Mouse (Mus musculus): ENCODE results near the gene Cyb561. TPM values are rescaled to one million over a fixed set of nuclear protein-coding genes. Genes with fewer than 3 reads are reported as not detected.

Cyb561 gene
- polyA plus RNA-seq, 1 experiment from 2014 or later = 14.0 TPM

GRCm38 (mm10) chr11:105978232-105978631 is 25.1 kb upstream of the Cyb561 start:
- no peaks in the 10 kb centered on the region for H3K4me1 ChIP-seq (ENCODE audit: control insufficient read depth, insufficient read depth, low read length)
- H3K4me2 ChIP-seq (ENCODE audit: low read depth) = no peak overlapping the region
- ATAC-seq (ENCODE audit: insufficient read depth, low FRiP score, low TSS enrichment) = no peak
- H3K9ac ChIP-seq (ENCODE audit: low read length) = no peak overlapping the region
- no peak for DNase-seq (ENCODE audit: low spot score)
- no peaks in the 10 kb centered on the region for H3K9me3 ChIP-seq (ENCODE audit: control insufficient read depth, low read length)
- H3K27me3 ChIP-seq (ENCODE audit: control insufficient read depth, insufficient read depth, low read length) = no peaks in the 10 kb centered on the region
- H3K36me3 ChIP-seq (ENCODE audit: control insufficient read depth, insufficient read depth, low read length) = no peaks in the 10 kb centered on the region
- WGBS = 92% methylated on average over 2 of the region's 2 CpGs
- no peak overlapping the region for H3K27ac ChIP-seq (ENCODE audit: low read depth, low read length)
- H3K4me3 ChIP-seq (ENCODE audit: low read depth, low read length) = no peak overlapping the region

DNA sequence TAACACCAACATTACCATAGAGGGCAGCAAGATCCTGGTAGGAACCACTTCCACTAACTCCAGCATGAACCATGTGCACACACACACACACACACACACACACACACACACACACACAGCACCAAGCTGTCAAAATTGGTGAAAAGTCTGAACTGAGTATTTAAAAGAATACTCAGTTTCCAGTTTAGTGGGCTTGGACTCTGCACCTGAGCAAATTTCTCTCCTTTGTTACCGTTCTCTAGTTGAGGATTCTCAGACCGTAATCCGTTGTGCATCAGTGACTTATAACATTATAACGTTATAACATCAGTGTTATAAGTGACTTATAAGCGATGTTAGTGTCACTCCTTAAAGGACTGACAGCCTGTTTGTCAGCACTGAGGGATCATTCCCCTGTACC is 22.5 kb upstream of the Cyb561 start:
- WGBS = 88% methylated on average over 5 of the region's 5 CpGs
- Histone ChIP-seq H3K9me3 (ENCODE audit: control insufficient read depth, low read length) (no peaks in the 10 kb centered on the region), H3K4me1 (ENCODE audit: control insufficient read depth, insufficient read depth, low read length) (no peaks in the 10 kb centered on the region), H3K27ac (ENCODE audit: low read depth, low read length) (no peak overlapping the region), H3K36me3 (ENCODE audit: control insufficient read depth, insufficient read depth, low read length) (no peaks in the 10 kb centered on the region), H3K9ac (ENCODE audit: low read length) (no peak overlapping the region), H3K4me3 (ENCODE audit: low read depth, low read length) (no peak overlapping the region), H3K27me3 (ENCODE audit: control insufficient read depth, insufficient read depth, low read length) (no peaks in the 10 kb centered on the region), H3K4me2 (ENCODE audit: low read depth) (no peak overlapping the region)
- no peak for ATAC-seq (ENCODE audit: insufficient read depth, low FRiP score, low TSS enrichment)
- no peak for DNase-seq (ENCODE audit: low spot score)

- no peak overlapping the region for H3K4me3 ChIP-seq (ENCODE audit: low read depth, low read length)
- no peak overlapping the region for H3K9ac ChIP-seq (ENCODE audit: low read length)
- no peaks in the 10 kb centered on the region for H3K36me3 ChIP-seq (ENCODE audit: control insufficient read depth, insufficient read depth, low read length)
- no peaks in the 10 kb centered on the region for H3K4me1 ChIP-seq (ENCODE audit: control insufficient read depth, insufficient read depth, low read length)
- no peaks in the 10 kb centered on the region for H3K9me3 ChIP-seq (ENCODE audit: control insufficient read depth, low read length)
- ATAC-seq (ENCODE audit: insufficient read depth, low FRiP score, low TSS enrichment) = no peak
- 85% methylated on average over 3 of the region's 3 CpGs for WGBS
- H3K4me2 ChIP-seq (ENCODE audit: low read depth) = no peak overlapping the region
- H3K27me3 ChIP-seq (ENCODE audit: control insufficient read depth, insufficient read depth, low read length) = no peaks in the 10 kb centered on the region
- no peak for DNase-seq (ENCODE audit: low spot score)
- no peak overlapping the region for H3K27ac ChIP-seq (ENCODE audit: low read depth, low read length)
These were observed 21.9 kb upstream of the Cyb561 start for GRCm38 (mm10) chr11:105975050-105975449.

DNA sequence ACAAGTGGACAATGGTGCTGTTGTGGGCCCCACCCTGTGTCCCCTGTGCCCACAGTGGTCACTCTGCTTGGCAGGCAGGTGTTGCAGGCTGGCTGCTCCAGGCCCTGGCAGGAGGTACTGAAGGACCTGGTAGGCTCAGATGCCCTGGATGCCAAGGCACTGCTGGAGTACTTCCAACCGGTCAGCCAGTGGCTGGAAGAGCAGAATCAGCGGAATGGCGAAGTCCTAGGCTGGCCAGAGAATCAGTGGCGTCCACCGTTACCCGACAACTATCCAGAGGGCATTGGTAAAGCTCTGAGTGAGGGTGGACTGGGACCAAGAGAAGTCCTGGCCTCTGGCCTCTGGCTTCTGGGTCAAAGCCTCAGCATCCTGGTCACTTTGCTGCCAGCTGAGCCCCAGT is 21.5 kb upstream of the Cyb561 start:
- H3K27ac ChIP-seq (ENCODE audit: low read depth, low read length) = no peak overlapping the region
- no peak overlapping the region for H3K4me3 ChIP-seq (ENCODE audit: low read depth, low read length)
- no peaks in the 10 kb centered on the region for H3K36me3 ChIP-seq (ENCODE audit: control insufficient read depth, insufficient read depth, low read length)
- no peaks in the 10 kb centered on the region for H3K4me1 ChIP-seq (ENCODE audit: control insufficient read depth, insufficient read depth, low read length)
- no peak for DNase-seq (ENCODE audit: low spot score)
- peaks cover 2% of the 10 kb centered on the region; the same call in 1 of the 2 replicates for H3K27me3 ChIP-seq (ENCODE audit: control insufficient read depth, insufficient read depth, low read length)
- H3K9me3 ChIP-seq (ENCODE audit: control insufficient read depth, low read length) = no peaks in the 10 kb centered on the region
- ATAC-seq (ENCODE audit: insufficient read depth, low FRiP score, low TSS enrichment) = no peak
- H3K9ac ChIP-seq (ENCODE audit: low read length) = no peak overlapping the region
- WGBS = 87% methylated on average over 6 of the region's 6 CpGs
- H3K4me2 ChIP-seq (ENCODE audit: low read depth) = no peak overlapping the region

DNA sequence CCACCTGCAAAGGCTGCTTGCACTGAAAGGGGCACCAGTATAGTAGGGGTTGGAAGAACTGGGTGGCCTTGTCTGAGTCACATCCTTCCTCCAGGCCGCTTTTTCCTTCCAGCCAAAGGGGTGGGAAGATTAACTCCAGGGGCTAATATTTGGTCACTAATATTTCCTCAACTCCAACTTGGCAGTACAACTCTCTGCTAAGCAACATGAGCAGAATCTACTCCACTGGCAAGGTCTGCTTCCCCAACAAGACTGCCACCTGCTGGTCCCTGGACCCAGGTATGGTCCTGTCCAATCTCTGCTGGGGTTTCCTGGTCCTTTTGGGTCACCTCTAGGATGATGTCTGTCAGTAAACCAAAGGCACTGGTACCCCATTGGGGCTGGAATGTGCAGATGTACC is 16.4 kb upstream of the Cyb561 start:
- Histone ChIP-seq H3K9me3 (ENCODE audit: control insufficient read depth, low read length) (no peaks in the 10 kb centered on the region), H3K4me3 (ENCODE audit: low read depth, low read length) (no peak overlapping the region), H3K36me3 (ENCODE audit: control insufficient read depth, insufficient read depth, low read length) (no peaks in the 10 kb centered on the region), H3K4me2 (ENCODE audit: low read depth) (no peak overlapping the region), H3K9ac (ENCODE audit: low read length) (no peak overlapping the region), H3K27ac (ENCODE audit: low read depth, low read length) (no peak overlapping the region), H3K27me3 (ENCODE audit: control insufficient read depth, insufficient read depth, low read length) (peaks cover 28% of the 10 kb centered on the region), H3K4me1 (ENCODE audit: control insufficient read depth, insufficient read depth, low read length) (0 out of 2 replicates have a peak, but pooled peaks cover 2% of the 10 kb centered on the region)
- ATAC-seq (ENCODE audit: insufficient read depth, low FRiP score, low TSS enrichment) (no peak), DNase-seq (ENCODE audit: low spot score) (no peak)
- 71% methylated on average over 1 of the region's 1 CpGs for WGBS

DNA sequence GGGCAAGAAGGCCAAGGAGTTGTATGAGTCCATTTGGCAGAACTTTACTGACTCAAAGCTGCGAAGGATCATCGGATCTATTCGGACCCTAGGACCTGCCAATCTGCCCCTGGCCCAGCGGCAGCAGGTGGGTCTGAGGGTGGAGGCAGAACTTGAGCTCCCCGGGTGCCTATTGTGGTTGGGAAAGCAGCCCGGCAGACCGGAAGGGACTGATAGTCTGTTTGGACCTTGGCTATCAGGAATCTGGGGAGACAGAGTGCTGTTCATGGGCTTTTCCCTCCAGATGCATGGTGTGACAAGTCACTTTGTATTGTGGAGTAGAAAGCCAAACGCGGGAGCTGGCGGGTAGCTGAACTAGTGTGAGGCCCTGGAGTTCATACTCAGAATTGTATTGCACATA is 15.8 kb upstream of the Cyb561 start:
- no peak overlapping the region for H3K4me2 ChIP-seq (ENCODE audit: low read depth)
- DNase-seq (ENCODE audit: low spot score) (no peak), ATAC-seq (ENCODE audit: insufficient read depth, low FRiP score, low TSS enrichment) (no peak)
- 0 out of 2 replicates have a peak, but pooled peaks cover 2% of the 10 kb centered on the region for H3K4me1 ChIP-seq (ENCODE audit: control insufficient read depth, insufficient read depth, low read length)
- H3K36me3 ChIP-seq (ENCODE audit: control insufficient read depth, insufficient read depth, low read length) = no peaks in the 10 kb centered on the region
- no peak overlapping the region for H3K9ac ChIP-seq (ENCODE audit: low read length)
- H3K27me3 ChIP-seq (ENCODE audit: control insufficient read depth, insufficient read depth, low read length) = peaks cover 28% of the 10 kb centered on the region
- 45% methylated on average over 10 of the region's 10 CpGs for WGBS
- no peak overlapping the region for H3K4me3 ChIP-seq (ENCODE audit: low read depth, low read length)
- H3K9me3 ChIP-seq (ENCODE audit: control insufficient read depth, low read length) = no peaks in the 10 kb centered on the region
- no peak overlapping the region for H3K27ac ChIP-seq (ENCODE audit: low read depth, low read length)

GRCm38 (mm10) chr11:105967741-105968574 is 14.8 kb upstream of the Cyb561 start, which contains the start of gene Ace:
TSS of gene Ace (plus strand) at chr11:105967945.
- H3K27ac ChIP-seq (ENCODE audit: low read depth, low read length) = no peak within 1 kb of the TSS
- DNase-seq (ENCODE audit: low spot score) = peak; percentile 67
- H3K27me3 ChIP-seq (ENCODE audit: control insufficient read depth, insufficient read depth, low read length) = peaks cover 28% of the 10 kb centered on the region
- H3K36me3 ChIP-seq (ENCODE audit: control insufficient read depth, insufficient read depth, low read length) = no peaks in the 10 kb centered on the region
- WGBS = under 1% methylated on average over 56 of the region's 76 CpGs
- H3K9me3 ChIP-seq (ENCODE audit: control insufficient read depth, low read length) = no peaks in the 10 kb centered on the region
- peak within 1 kb of the TSS; percentile 30 for H3K9ac ChIP-seq (ENCODE audit: low read length)
- peak within 1 kb of the TSS; percentile 97 for H3K4me2 ChIP-seq (ENCODE audit: low read depth)
- ATAC-seq (ENCODE audit: insufficient read depth, low FRiP score, low TSS enrichment) = peak; percentile 58
- peak within 1 kb of the TSS; percentile 51 for H3K4me3 ChIP-seq (ENCODE audit: low read depth, low read length)
- H3K4me1 ChIP-seq (ENCODE audit: control insufficient read depth, insufficient read depth, low read length) = 0 out of 2 replicates have a peak, but pooled peaks cover 2% of the 10 kb centered on the region

DNA sequence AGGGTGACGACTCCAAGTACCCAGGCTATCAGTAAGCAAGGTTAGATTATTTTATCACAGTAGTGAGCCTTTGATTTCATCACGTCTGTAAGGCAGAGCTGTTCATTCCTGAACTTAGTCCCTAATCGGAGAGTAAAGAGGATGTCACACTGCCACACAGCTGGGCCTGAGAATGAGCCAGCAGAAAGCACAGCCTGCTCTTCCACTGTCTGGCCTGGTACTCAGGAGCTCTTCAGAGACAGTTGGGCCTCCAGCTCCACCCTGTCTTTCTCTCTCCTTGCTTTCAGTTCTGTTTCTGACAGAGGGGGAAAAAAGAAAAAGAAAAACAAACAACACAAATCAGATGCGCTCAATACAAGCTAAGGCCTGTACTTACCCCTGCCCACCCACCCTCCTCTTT is 13.2 kb upstream of the Cyb561 start:
- Histone ChIP-seq H3K9me3 (ENCODE audit: control insufficient read depth, low read length) (no peaks in the 10 kb centered on the region), H3K4me3 (ENCODE audit: low read depth, low read length) (no peak overlapping the region), H3K27me3 (ENCODE audit: control insufficient read depth, insufficient read depth, low read length) (peaks cover 28% of the 10 kb centered on the region), H3K36me3 (ENCODE audit: control insufficient read depth, insufficient read depth, low read length) (no peaks in the 10 kb centered on the region), H3K4me1 (ENCODE audit: control insufficient read depth, insufficient read depth, low read length) (0 out of 2 replicates have a peak, but pooled peaks cover 2% of the 10 kb centered on the region), H3K9ac (ENCODE audit: low read length) (no peak overlapping the region), H3K4me2 (ENCODE audit: low read depth) (no peak overlapping the region), H3K27ac (ENCODE audit: low read depth, low read length) (no peak overlapping the region)
- DNase-seq (ENCODE audit: low spot score) = no peak
- WGBS = 67% methylated on average over 4 of the region's 4 CpGs
- no peak for ATAC-seq (ENCODE audit: insufficient read depth, low FRiP score, low TSS enrichment)

DNA sequence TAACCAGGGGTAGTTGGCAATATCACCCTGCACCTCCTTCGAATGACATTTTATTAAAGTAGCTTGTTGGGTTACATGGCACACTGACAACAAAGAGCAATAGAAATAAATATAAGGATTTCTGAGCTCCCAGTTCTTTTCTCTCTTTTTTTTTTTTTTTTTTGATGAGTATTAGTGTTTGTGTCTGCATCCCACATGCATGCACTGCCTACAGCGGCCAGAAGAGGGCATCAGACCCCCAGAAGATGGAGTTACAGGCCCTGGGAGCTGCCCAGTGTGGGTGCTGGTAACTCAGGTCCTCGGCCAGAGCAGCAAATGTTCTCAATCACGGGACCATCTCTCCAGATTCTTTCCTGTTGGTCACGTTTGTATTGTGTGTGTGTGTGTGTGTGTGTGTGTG is 11.6 kb upstream of the Cyb561 start:
- no peak for DNase-seq (ENCODE audit: low spot score)
- Histone ChIP-seq H3K27me3 (ENCODE audit: control insufficient read depth, insufficient read depth, low read length) (peaks cover 27% of the 10 kb centered on the region), H3K27ac (ENCODE audit: low read depth, low read length) (no peak overlapping the region), H3K4me2 (ENCODE audit: low read depth) (no peak overlapping the region), H3K4me3 (ENCODE audit: low read depth, low read length) (no peak overlapping the region), H3K9me3 (ENCODE audit: control insufficient read depth, low read length) (no peaks in the 10 kb centered on the region), H3K36me3 (ENCODE audit: control insufficient read depth, insufficient read depth, low read length) (no peaks in the 10 kb centered on the region), H3K9ac (ENCODE audit: low read length) (no peak overlapping the region), H3K4me1 (ENCODE audit: control insufficient read depth, insufficient read depth, low read length) (0 out of 2 replicates have a peak, but pooled peaks cover 2% of the 10 kb centered on the region)
- 63% methylated on average over 5 of the region's 5 CpGs for WGBS
- no peak for ATAC-seq (ENCODE audit: insufficient read depth, low FRiP score, low TSS enrichment)
